Mouse (Mus musculus) E14TG2a.4 (cell line): ENCODE measurements around the gene Ubald2.

Experiments
- H3K27me3 ChIP-seq: 2 replicates; pipeline ENCODE4 v1.6.1; 2014; ENCODE audit warnings: low read length, control low read depth; ENCODE audit not compliant: insufficient read depth
- H3K36me3 ChIP-seq: 2 replicates; pipeline ENCODE4 v1.6.1; 2014; ENCODE audit warnings: low read length, control low read depth; ENCODE audit not compliant: insufficient read depth
- H3K4me1 ChIP-seq: replicated peaks from 2 replicates; pipeline ENCODE4 v1.6.1; 2014; ENCODE audit warnings: low read depth, low read length, control low read depth
- H3K4me3 ChIP-seq: replicated peaks from 2 replicates; pipeline ENCODE4 v1.5.1; 2014; ENCODE audit warnings: mild to moderate bottlenecking, low read length
- H3K9me3 ChIP-seq: 2 replicates; pipeline ENCODE4 v1.6.1; 2014; ENCODE audit warnings: low read length, control low read depth
- CTCF ChIP-seq: conservative IDR thresholded peaks from 2 replicates; pipeline ENCODE4 v1.5.1; 2014; ENCODE audit warnings: low read length
- NANOG ChIP-seq: IDR thresholded peaks from 2 replicates; pipeline ENCODE4 v1.6.1; 2014; ENCODE audit warnings: borderline replicate concordance, low read length, mixed read lengths
- POU5F1 ChIP-seq: IDR thresholded peaks from 2 replicates; pipeline ENCODE4 v1.6.1; 2014; ENCODE audit warnings: low read length, borderline replicate concordance

The Ubald2 gene

DNA sequence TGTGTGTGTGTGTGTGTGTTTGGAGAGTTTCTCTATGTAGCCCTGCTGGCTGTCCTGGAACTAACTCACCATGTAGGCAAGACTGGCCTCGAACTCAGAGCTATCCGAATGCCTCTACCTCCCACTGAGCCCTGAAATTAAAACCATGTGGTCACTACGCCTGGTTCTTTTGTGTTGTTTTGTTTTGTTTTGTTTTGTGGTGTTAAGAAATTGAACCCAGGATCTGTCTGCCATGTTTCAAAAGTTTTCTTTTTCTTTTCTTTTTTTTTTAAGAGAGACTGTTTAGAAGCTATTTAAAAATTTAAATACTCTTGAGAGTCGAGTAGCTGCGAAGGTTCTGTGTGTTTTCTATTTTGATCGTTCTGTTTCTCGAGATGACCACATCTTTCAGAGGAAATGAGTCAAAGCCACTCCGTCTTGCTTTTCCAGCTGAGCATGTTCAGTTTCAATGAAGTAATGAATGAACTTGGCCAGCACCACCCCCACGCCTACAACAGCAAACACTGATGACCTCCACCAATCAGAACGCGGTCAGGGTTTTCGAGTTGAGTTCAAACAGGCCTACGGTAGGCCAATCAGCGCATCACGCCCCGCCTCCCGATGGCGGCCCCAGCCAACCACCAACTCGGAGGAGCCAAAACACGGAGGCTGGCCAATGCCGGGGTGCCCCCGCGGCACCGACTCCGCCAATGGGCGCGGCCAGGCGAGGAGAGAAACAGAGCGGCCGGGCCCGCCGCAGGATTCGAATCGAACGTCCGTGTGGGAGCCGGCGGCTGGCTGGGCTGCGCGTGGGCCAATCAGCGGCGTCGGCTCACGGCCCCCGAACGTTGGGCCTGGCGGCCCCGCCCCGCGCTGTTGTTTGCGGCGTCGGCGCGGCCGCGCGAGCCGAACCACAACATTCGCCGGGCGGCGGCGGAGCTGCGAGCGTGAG, at the start of gene Ubald2:
Gene Ubald2, plus strand, starts transcription at position 739 of the 931 bp plus-strand sequence.
- H3K4me1 ChIP-seq, result peaks cover 74% of the 10 kb centered on the region
- peak within 1 kb of the TSS; percentile 94 for H3K4me3 ChIP-seq
- no peaks in the 10 kb centered on the region for H3K9me3 ChIP-seq
- no peaks in the 10 kb centered on the region for H3K27me3 ChIP-seq
- no peak for TF ChIP-seq CTCF
- H3K36me3 ChIP-seq, result peaks cover 31% of the 10 kb centered on the region

GRCm38 (mm10) chr11:116384171-116384570, 49.7 kb upstream of the Ubald2 start:
- no peak overlapping the region for H3K4me3 ChIP-seq
- TF ChIP-seq NANOG (no peak), POU5F1 (no peak), CTCF (no peak)
- H3K36me3 ChIP-seq, result no peaks in the 10 kb centered on the region
- no peaks in the 10 kb centered on the region; the same call in 1 of the 2 replicates for H3K27me3 ChIP-seq
- H3K9me3 ChIP-seq, result no peaks in the 10 kb centered on the region
- peaks cover 52% of the 10 kb centered on the region for H3K4me1 ChIP-seq

DNA sequence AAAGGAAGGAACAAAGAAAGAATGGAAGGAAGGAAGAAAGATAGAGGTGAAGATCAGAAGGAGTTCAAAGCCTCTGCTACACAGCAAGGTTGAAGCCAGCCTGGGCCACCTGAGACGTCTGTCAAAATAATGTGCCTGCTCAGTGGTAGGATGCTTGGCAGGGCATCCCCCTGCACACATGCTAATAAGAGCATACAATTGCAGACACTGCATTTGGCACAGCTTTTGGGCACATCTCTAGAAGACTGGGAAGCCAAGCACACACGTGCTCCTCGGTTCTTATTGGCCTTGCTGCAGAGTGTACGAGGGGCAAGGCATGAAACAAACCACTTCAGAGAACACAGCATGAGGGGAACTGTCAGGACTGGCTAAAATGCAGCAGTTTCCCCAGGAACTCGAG, 47.9 kb upstream of the Ubald2 start:
- Histone ChIP-seq H3K9me3 (no peaks in the 10 kb centered on the region), H3K4me3 (no peak overlapping the region), H3K36me3 (no peaks in the 10 kb centered on the region), H3K27me3 (no peaks in the 10 kb centered on the region; the same call in 1 of the 2 replicates), H3K4me1 (peaks cover 52% of the 10 kb centered on the region)
- TF ChIP-seq POU5F1 (no peak), NANOG (no peak), CTCF (no peak)

DNA sequence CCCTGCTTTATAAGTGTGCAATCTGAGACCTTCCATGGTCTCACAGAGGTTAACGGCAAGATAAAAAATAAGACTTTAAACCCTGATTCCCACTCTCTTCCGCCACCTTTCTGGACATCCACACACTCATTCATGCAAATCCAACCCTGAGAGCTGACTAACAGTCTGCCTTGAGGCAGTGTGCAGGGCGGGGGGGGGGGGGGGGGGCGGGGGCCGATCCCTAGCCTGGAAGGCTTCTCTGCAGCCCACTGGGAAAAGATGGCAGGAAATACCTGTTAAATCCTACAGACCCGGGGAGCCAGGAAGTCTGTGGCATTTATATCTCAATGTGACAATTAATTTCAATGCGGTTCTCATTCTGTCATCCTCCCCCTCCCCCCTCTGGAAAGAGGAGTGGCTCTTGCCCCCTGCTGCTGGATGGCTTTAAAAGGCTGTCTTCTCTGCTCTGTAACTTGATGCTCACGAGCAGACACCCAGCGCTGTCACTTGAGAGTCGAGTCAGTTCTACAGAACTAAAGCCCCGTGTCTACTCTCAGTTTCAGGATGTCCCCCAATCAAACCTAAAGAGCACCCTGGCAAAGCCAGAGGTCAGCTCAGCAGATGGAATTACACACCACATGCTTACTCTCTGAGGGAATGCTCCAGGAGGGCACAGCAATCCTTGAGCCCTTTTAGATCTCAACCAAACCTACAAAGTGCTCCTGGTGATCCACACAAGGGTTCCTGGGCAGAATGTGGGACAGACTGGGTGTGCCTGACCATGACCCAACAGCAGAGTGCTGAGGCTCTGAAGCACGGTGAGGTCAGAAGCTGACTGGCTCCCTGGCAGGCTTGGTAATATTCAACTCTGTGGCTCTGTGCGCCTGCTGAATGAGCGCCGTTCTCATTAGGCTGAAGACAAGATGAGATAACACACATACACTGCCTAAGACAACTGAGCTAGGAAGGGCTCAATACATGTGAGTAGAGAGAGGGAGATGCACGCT, 46.5 kb upstream of the Ubald2 start:
- no peak for TF ChIP-seq POU5F1
- no peak for TF ChIP-seq NANOG
- no peak for TF ChIP-seq CTCF
- Histone ChIP-seq H3K9me3 (no peaks in the 10 kb centered on the region), H3K4me1 (peaks cover 49% of the 10 kb centered on the region), H3K4me3 (peak overlapping the region; percentile 35), H3K36me3 (no peaks in the 10 kb centered on the region), H3K27me3 (no peaks in the 10 kb centered on the region; the same call in 1 of the 2 replicates)

GRCm38 (mm10) chr11:116388841-116389480, 44.9 kb upstream of the Ubald2 start:
- H3K4me3 ChIP-seq, result no peak overlapping the region
- no peaks in the 10 kb centered on the region for H3K36me3 ChIP-seq

DNA sequence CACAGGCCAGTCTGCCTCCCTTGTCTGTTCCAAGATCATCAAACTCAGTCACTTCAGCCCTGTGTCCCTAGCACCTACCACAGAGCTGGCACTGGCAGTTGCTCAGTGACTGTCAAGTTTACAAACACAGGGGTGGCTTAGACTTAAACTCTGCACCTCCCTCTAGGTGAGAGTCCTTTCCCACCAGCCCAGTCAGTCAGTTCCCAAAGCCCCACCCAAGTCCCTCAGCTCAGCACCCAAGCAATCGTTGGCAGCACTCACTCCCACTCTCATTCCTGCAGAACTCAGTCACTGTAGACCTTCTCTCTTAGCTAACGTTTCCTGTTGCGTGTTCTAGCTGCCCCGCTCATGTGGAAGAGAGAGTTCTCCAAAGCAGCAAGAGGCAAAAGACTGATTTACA, 39.1 kb upstream of the Ubald2 start:
- TF ChIP-seq NANOG (no peak), CTCF (no peak), POU5F1 (no peak)
- H3K36me3 ChIP-seq, result no peaks in the 10 kb centered on the region; the same call in 1 of the 2 replicates
- peaks cover 17% of the 10 kb centered on the region for H3K4me1 ChIP-seq
- no peaks in the 10 kb centered on the region for H3K27me3 ChIP-seq
- no peaks in the 10 kb centered on the region for H3K9me3 ChIP-seq
- H3K4me3 ChIP-seq, result no peak overlapping the region

More at GRCm38 (mm10) chr11:116388841-116389480, 44.9 kb upstream of the Ubald2 start:
- TF ChIP-seq NANOG (no peak), CTCF (no peak), POU5F1 (no peak)
- H3K9me3 ChIP-seq, result no peaks in the 10 kb centered on the region
- peaks cover 41% of the 10 kb centered on the region for H3K4me1 ChIP-seq
- H3K27me3 ChIP-seq, result no peaks in the 10 kb centered on the region; the same call in 1 of the 2 replicates

DNA sequence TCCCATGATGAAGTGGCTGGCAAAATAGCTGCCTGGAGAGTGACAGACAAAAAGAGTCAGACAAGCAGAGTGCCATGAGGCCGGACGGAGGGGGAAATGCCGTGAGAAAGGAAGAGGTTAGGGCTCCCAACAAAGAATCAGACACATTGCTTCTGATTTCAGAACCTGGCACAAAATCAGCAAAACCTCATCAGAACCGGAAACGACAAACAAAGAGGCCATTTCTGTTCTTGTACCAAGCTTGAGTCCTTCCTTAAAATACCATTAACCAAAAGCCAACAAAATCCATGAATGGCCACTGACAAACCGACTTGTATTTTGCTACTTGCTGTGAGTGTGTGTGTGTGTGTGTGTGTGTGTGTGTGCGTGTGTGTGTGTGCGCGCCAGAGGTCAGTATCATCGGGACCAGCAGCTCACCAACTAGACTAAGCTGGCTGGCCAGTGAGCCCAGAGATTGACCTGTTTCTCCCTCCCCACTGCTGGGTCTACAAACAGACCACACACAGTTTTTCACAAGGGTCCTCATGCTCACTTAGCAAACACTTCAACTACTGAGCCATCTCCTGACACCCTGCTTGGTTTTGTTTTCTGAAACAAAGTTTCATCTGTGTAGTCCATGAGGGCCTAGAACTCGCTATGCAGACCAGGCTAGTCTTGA, 37.5 kb upstream of the Ubald2 start:
- no peak for TF ChIP-seq NANOG
- TF ChIP-seq CTCF, result no peak
- TF ChIP-seq POU5F1, result no peak
- no peaks in the 10 kb centered on the region; the same call in 1 of the 2 replicates for H3K36me3 ChIP-seq

GRCm38 (mm10) chr11:116396934-116397330, 37.0 kb upstream of the Ubald2 start:
- H3K27me3 ChIP-seq, result no peaks in the 10 kb centered on the region
- no peak overlapping the region for H3K4me3 ChIP-seq
- H3K36me3 ChIP-seq, result no peaks in the 10 kb centered on the region; the same call in 1 of the 2 replicates
- H3K4me1 ChIP-seq, result peaks cover 21% of the 10 kb centered on the region
- TF ChIP-seq POU5F1 (no peak), CTCF (no peak), NANOG (no peak)
- no peaks in the 10 kb centered on the region for H3K9me3 ChIP-seq

More for the DNA sequence above, 37.5 kb upstream of the Ubald2 start:
- Histone ChIP-seq H3K27me3 (no peaks in the 10 kb centered on the region), H3K4me3 (no peak overlapping the region), H3K9me3 (no peaks in the 10 kb centered on the region), H3K4me1 (peaks cover 21% of the 10 kb centered on the region)
